Mouse (Mus musculus): Measurements from ENCODE around the gene Rinl. TPM values are rescaled to one million over a fixed set of nuclear protein-coding genes. Genes with fewer than 3 reads are reported as not detected.
A peak's percentile ranks its signal among the peaks of the same experiment; 100 is the strongest.

Gene Rinl
- total RNA-seq, 2 experiments from 2014 or later: 2.4 to 3.0 TPM

DNA sequence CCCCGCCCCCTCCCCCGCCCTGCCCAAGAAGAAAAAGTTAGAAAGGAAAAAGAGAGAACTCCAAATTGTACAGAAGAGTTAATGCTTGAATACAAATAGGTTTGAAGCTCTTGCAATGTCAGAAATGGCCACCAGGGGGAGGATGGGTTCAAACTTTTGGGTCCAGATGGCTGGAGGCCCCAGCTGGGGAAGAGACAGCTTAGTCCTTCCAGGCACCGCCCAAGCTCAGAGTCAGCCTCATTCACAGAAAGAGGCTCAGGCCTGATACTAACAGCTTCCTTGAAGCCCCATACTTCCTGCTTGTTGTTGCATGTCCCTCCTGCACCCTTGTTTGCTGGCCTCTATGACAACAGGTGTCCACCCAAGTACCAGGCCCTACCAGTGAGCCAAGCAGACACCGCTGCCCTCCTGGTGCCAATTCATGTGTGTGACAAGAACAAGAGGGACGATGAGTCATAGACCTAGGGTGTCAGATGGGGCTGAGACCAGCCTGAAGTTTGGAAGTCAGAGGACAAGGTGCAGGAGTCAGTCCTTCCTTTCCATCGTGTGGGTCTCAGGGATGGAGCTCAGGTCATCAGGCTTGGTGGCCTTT lies 8.6 kb upstream of the Rinl start:
- DNase-seq (ENCODE audit: low spot score in 2 of 2): peak; percentile 81 to 96

GRCm38 (mm10) chr7:28780857-28781256 lies 7.9 kb upstream of the Rinl start:
- no peak for DNase-seq (ENCODE audit: low spot score in 2 of 2)

DNA sequence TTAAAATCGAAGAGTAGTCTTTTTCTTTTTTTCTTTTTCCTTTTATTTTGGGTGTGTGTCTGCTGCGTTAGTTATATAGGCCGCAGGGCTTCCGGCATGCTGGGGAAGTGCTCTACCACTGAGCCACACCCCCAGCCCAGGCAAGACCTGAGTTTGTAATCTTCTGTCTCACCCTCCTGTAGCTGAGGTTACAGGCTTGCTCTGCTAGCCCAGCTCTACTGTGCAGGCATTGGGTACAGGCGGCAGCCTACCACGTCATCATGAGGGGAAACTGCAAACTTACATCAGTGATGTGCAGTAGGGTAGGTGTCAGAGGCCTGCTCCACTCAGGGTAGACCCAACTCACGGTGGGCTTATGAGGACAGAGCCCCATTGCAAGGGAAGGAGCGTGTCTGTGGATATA lies 7.5 kb upstream of the Rinl start:
- no peak for DNase-seq (ENCODE audit: low spot score in 2 of 2)

DNA sequence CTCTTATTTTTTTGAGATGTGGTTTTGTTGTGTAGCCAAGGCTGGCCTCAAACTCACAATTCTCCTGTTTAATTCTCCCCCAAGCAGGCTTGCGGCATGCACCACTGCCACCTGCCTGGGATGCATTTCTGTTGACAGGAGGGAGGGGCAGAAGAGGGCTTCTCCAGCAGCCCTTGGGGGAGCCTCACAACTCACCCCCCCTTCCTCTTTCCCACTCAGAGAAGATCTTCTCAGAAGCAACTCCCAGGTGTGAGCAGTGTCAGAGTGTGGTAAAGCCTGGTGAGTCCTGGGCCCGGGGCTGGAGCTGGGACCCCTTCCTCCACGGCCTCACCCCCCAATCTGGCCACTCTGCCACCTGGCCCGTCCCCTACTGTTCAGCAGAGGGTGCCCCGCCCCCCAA lies 3.6 kb upstream of the Rinl start:
- no peak for DNase-seq (ENCODE audit: low spot score in 2 of 2)

GRCm38 (mm10) chr7:28787884-28788283 lies 885 bp upstream of the Rinl start:
- no peak for DNase-seq (ENCODE audit: low spot score in 2 of 2)

- DNase-seq (ENCODE audit: low spot score in 2 of 2): no peak
Observed at GRCm38 (mm10) chr7:28789235-28789634, 466 bp downstream of the Rinl start.

DNA sequence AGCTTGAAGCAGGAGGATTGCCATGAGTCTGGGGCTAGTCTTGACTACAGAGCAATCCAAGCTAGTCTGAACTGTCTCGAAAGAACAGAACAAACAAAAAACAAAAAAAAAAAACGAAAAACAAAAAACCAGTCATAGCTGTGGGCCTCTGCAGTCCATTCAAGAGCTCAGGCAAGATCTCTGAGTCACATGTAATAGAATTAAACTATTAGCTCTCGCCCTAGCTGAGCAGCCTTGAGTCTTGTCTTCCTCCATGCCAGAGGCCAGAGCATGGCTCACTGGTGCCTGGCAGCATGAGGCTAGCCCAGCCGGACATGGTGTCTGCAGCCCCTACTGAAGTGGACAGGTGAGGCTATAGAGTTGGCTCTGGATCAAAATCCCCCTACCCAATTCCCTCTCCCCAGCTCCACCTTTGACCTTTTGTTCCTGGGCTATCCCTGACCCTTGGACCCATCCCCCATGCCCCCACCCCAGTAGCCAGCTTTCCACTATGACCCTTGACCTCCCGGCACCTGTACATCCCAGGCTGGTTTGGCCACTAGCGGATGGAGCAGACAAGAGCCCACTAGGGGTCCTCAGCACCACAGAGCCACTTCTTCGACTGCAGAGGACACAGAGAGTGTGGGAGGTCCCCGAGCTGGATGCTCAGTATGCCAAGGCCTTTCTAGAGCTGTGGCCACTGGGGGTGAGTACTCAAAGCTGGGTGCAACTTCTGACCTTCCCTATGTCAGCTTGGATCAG lies 1.5 kb downstream of the Rinl start:
- no peak for DNase-seq (ENCODE audit: low spot score in 2 of 2)

DNA sequence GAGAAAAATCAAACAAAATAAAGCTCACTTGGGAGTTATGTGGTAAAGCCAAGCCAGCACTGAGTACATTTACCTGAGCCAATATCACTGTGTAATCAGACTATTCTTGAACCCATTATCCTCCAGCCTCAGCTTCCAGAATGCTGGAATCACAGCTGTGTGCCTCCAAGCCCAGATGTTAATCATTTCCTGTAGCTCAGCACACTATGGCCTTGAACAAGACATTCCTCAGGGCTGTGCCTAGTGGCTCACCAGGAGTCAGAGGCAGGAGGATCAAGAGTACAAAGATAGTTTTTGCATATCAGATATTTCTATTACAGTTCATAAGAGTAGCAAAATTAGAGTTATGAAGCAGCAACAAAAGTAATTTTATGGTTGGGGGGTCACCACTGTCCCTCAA lies 2.9 kb downstream of the Rinl start:
- no peak for DNase-seq (ENCODE audit: low spot score in 2 of 2)

- DNase-seq (ENCODE audit: low spot score in 2 of 2): no peak
Observed at GRCm38 (mm10) chr7:28792391-28793185, 3.8 kb downstream of the Rinl start.

DNA sequence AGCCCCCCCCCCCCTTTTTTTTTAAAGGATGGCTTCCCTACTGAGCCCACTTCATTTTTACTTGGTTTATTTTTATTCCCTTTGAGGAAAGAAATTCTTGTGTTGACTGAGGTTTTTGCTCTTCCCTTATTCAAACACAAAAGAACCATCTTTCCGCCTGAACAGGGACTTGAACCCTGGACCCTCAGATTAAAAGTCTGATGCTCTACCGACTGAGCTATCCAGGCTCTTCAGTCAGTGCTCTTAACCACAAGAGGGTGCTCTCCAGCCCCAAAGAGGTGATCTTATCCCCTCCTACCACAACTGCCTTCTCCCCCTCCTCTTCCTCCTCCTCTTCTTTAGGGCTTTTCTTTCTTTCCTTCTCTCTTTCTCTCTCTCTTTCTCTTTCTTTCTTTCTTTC lies 5.1 kb downstream of the Rinl start:
- DNase-seq (ENCODE audit: low spot score in 2 of 2): no peak

GRCm38 (mm10) chr7:28794496-28794895 lies 5.7 kb downstream of the Rinl start:
- no peak for DNase-seq (ENCODE audit: low spot score in 2 of 2)

DNA sequence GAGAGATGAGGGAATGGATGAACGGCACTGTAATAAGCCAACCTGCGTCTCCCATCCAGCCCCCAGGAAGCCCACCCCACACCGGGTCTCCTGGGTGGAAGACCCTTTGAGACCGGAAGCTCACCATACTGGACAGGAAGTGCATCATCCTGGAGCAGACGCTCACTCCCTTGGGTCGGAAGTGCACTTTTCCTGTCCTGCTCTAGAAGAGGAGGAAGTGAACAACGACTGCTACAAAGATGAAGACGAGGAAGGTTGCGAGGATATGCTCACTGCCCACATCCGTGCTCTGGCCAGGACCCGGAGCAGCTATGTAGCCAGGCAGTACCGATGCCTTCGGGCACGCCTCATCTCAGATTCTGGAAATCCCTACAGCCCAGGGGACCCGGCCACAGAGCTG lies 7.1 kb downstream of the Rinl start:
- DNase-seq (ENCODE audit: low spot score in 2 of 2): no peak

- DNase-seq (ENCODE audit: low spot score in 2 of 2): peak in 1 of 2 experiments; percentile 77
Observed at GRCm38 (mm10) chr7:28796562-28796975, 7.8 kb downstream of the Rinl start.

GRCm38 (mm10) chr7:28799994-28800393 lies 11.2 kb downstream of the Rinl start:
- no peak for DNase-seq (ENCODE audit: low spot score in 2 of 2)

DNA sequence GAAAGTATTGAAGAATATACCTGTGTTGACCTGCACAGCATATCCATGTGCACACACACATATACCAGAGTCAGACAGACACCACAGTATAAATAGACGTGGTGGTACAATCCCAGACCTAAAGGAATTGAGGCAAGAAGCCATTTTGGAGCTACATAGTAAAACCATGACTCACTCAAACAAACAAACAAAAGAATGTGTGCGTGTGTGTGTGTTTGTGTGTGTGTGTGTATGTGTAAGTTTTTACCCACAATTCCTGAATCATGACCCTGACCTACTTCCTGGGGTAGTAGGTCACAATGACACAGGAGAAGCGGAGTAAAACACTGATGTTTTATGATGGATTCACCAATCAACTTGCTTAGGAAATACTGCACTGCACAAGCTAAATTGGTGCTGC lies 12.7 kb downstream of the Rinl start:
- DNase-seq (ENCODE audit: low spot score in 2 of 2): no peak

DNA sequence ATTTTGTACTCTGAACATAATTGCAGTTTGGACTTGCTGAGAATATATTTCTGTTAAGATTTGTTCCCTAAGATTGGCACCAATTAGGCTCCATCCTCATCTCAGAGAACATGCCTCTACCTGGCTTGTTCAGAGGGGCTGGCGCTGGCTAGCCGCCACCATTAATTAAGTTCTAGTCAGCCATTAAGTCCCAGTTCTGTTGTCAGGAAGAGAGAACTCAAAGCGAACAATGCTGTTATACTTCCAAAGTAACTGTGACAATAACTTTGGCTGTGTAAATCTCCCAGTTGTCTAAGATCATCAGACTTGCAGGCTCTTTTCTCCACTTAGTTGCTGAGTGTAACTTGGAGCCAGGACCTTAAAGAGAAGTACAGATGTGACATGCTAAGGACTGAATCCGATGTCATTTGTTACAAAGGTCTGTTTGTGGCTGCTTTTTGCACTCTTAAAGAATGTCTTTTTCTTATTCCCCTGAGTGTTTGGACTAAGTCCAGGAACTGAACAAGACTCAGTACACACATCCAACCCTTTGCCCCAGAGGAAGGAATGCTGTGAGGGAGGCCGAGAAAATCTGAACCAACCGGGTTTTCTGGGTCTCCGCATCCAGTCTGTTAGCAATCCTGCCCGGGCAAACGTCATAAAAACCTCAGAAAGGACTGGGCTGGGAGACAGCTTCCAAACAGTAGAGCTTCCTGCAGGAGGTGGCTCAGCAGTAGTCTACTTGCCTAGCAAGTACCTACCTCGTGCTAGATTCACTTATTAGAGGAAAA lies 13.3 kb downstream of the Rinl start:
- no peak for DNase-seq (ENCODE audit: low spot score in 2 of 2)

GRCm38 (mm10) chr7:28802846-28803588 lies 14.2 kb downstream of the Rinl start:
- no peak for DNase-seq (ENCODE audit: low spot score in 2 of 2)

- no peak for DNase-seq (ENCODE audit: low spot score in 2 of 2)
Observed at GRCm38 (mm10) chr7:28803756-28804155, 15.0 kb downstream of the Rinl start.

DNA sequence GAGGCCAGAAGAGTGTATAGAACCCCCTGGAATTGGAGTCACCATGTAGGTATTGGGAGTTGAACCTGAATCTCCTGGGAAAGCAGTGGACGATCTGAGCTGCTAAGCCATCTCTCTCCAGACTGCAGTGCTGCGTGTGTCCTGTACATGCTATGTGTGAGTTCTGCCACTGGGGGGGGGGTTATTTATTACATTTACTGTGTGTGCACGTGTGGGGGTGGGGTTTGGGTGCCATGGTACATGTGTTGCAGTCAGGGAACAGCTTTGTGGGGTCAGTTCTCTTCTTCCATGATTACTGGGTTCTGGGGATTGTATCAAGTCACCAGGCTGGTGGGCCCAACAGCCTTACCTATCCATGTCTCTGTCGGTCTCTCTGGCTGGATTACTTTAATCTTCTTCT lies 18.1 kb downstream of the Rinl start:
- DNase-seq (ENCODE audit: low spot score in 2 of 2): no peak

GRCm38 (mm10) chr7:28807641-28808220 lies 19.0 kb downstream of the Rinl start:
- no peak for DNase-seq (ENCODE audit: low spot score in 2 of 2)
